Mouse (Mus musculus) liver, embryonic 16.5 days (tissue): ENCODE data around the gene Cxcl15. TPM values are rescaled to one million over a fixed set of nuclear protein-coding genes. Genes with fewer than 3 reads are reported as not detected.

Experiments
- ATAC-seq: fragments of 200-750 bp; cut with Nextera tagmentation; 2 replicates; pipeline ENCODE4 v1.8.0; 2017; ENCODE audit warnings: low read depth, mild to moderate bottlenecking, moderate number of reproducible peaks, moderate library complexity
- H3K27ac ChIP-seq: fragments of 300-500 bp; sonication (generic); 2 replicates; pipeline ENCODE4 v1.5.1; 2014; ENCODE audit warnings: mild to moderate bottlenecking, low read length
- H3K27me3 ChIP-seq: fragments of 300-500 bp; sonication (generic); 2 replicates; pipeline ENCODE4 v1.6.1; 2014; ENCODE audit warnings: low read depth, low read length, mixed read lengths; ENCODE audit not compliant: control insufficient read depth, insufficient read depth
- H3K36me3 ChIP-seq: fragments of 300-500 bp; sonication (generic); 2 replicates; pipeline ENCODE4 v1.6.1; 2014; ENCODE audit warnings: mild to moderate bottlenecking; ENCODE audit not compliant: control insufficient read depth, insufficient read depth
- H3K4me1 ChIP-seq: fragments of 300-500 bp; sonication (generic); 2 replicates; pipeline ENCODE4 v1.6.1; 2014; ENCODE audit warnings: low read depth, low read length, mixed read lengths; ENCODE audit not compliant: control insufficient read depth
- H3K4me2 ChIP-seq: fragments of 300-500 bp; sonication (generic); 2 replicates; pipeline ENCODE4 v1.6.1; 2014; ENCODE audit warnings: low read depth, low read length, mixed read lengths
- H3K4me3 ChIP-seq: fragments of 300-500 bp; sonication (generic); 2 replicates; pipeline ENCODE4 v1.5.1; 2014; ENCODE audit warnings: low read depth, mild to moderate bottlenecking, low read length
- H3K9ac ChIP-seq: fragments of 300-500 bp; sonication (generic); 2 replicates; pipeline ENCODE4 v1.6.1; 2014; ENCODE audit warnings: low read depth, low read length
- H3K9me3 ChIP-seq: fragments of 300-500 bp; sonication (generic); replicated peaks from 2 replicates; pipeline ENCODE4 v1.6.1; 2016; ENCODE audit warnings: low read length; ENCODE audit not compliant: control insufficient read depth
- WGBS: fragments of 180-500 bp; shearing (Covaris S2); extraction: QIAGEN DNeasy Blood & Tissue Kit; methylation state at CpG from one replicate; pipeline ENCODE4 v1.1.7; 2014; ENCODE audit not compliant: insufficient replicate concordance; 5-methylcytosine and 5-hydroxymethylcytosine counted together
- polyA plus RNA-seq: library from polyadenylated mRNA; unstranded; fragments of >200 nt; fragmentation: Nextera tagmentation; extraction: Ambion mirVana; gene quantifications from 2 replicates; pipeline ENCODE4 v1.2.1, GENCODE M21; 2015

Cxcl15 gene
- polyA plus RNA-seq, 1 experiment from 2014 or later, result not detected

DNA sequence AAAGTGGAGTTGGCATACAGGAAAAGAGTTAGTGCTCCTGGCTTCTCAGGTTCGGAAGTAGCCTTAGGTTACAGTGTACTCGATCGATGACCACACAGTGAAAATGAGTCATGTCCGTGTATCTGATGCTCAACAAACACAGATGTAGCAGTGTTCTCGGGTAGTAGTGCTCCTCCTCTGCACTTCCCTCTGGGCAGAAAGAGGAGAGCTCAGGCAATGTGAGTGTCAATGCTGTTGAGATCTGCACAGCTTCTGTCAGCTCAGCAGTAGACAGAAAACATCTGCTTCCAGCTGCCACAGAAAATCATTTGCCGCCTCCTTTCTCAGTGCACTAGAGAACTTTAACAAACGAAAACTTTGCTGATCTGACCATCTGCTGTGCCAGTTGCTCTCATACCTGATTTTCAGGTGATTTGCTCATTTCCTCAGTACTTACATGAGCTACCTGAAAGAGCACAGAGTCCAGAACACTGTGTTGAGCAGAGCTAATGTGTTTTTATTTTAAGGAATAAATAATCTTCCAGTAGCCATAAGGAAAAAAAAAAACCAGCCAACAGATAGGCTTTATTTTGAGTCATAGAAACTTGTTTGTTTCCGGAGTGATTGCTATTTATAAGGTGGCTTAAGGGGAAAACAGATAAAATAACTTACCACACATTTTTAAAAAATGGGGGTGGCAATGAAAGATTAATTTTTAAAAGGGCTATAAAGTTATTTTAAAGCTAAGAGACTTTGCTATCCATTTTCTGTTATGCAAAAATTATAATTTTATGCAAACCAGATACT, 28.3 kb upstream of the Cxcl15 start:
- Histone ChIP-seq H3K4me1 (no peaks in the 10 kb centered on the region), H3K27ac (no peak overlapping the region), H3K9ac (no peak overlapping the region), H3K4me2 (no peak overlapping the region), H3K9me3 (no peaks in the 10 kb centered on the region), H3K36me3 (no peaks in the 10 kb centered on the region), H3K4me3 (no peak overlapping the region), H3K27me3 (no peaks in the 10 kb centered on the region)
- ATAC-seq, result no peak
- 43% methylated on average over 8 of the region's 8 CpGs for whole genome bisulfite sequencing

- Histone ChIP-seq H3K4me3 (no peak within 1 kb of the TSS), H3K4me1 (no peaks in the 10 kb centered on the region), H3K9me3 (no peaks in the 10 kb centered on the region), H3K4me2 (no peak within 1 kb of the TSS), H3K9ac (no peak within 1 kb of the TSS), H3K27me3 (no peaks in the 10 kb centered on the region), H3K36me3 (no peaks in the 10 kb centered on the region), H3K27ac (no peak within 1 kb of the TSS)
- no peak for ATAC-seq
- 39% methylated on average over 3 of the region's 3 CpGs for WGBS
Measured at GRCm38 (mm10) chr5:90768218-90768617, 26.1 kb upstream of the Cxcl15 start, which contains the start of gene Ppbp. Gene Ppbp (plus strand): TSS chr5:90768518.

DNA sequence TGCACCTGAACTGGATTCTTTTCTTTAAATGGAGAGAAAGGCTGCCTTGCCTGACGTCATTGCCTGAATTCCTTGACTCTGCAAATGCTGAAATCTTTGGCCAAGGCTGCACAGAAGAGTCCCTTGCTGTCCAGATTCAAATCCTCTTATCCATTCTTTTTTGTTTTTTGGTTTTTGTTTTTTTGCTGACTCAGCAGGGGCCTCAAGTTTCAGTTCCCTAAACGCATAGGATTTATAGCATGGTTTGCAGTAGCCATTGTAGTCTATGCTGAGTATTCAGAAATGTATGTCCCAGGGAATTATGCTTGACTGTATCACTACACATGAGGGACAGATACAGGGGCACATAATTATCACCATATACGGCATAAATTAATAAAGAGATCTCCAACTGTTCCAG, 23.0 kb upstream of the Cxcl15 start:
- WGBS, result 32% methylated on average over 3 of the region's 3 CpGs
- Histone ChIP-seq H3K4me2 (no peak overlapping the region), H3K4me3 (no peak overlapping the region), H3K9ac (no peak overlapping the region), H3K27me3 (no peaks in the 10 kb centered on the region), H3K36me3 (no peaks in the 10 kb centered on the region), H3K27ac (no peak overlapping the region), H3K4me1 (no peaks in the 10 kb centered on the region), H3K9me3 (no peaks in the 10 kb centered on the region)
- no peak for ATAC-seq

DNA sequence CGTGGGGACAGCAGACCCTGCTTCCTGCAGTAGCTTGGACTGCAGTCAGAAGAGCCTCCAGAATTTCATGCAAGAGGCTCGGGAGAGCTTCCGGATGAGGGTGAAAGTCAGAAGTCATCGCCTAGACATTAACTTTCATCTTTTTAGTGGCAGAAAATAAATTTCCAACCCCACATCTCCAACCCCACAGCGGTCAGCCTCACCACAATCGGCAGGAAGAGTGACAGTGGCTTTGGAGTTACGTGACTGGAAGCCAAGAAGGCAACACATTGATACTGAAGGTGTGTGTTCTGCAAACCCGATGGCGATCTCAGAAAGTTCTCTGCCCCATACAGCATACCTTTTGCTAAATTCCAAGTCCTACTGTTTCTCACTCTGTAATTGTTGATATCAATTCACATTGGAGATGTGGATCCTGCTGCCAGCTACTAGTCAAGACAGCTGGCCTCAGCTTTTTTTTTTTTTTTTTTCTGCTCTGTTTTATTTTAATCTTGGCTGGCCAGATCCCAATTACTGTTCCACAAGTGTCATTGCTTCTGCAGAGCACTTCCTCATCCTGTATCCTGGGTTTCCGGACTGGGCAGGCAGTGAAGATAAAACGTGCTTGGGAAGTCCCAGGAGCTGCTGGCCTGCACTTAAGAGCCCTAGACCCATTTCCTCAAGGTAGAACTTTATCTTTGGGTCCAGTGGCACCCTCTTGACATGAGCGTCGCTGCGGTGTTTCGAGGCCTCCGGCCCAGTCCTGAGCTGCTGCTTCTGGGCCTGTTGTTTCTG, 22.3 kb upstream of the Cxcl15 start, which contains the start of gene Pf4:
Pf4 (plus strand) TSS at position 556 of the 774 bp plus-strand sequence.
- no peaks in the 10 kb centered on the region for H3K4me1 ChIP-seq
- 13% methylated on average over 16 of the region's 16 CpGs for WGBS
- ATAC-seq, result peak; percentile 62
- H3K27ac ChIP-seq, result no peak within 1 kb of the TSS
- peak within 1 kb of the TSS; percentile 20; the same call in 1 of the 2 replicates for H3K4me2 ChIP-seq
- H3K9me3 ChIP-seq, result no peaks in the 10 kb centered on the region
- H3K27me3 ChIP-seq, result no peaks in the 10 kb centered on the region
- H3K9ac ChIP-seq, result no peak within 1 kb of the TSS
- no peak within 1 kb of the TSS for H3K4me3 ChIP-seq
- H3K36me3 ChIP-seq, result no peaks in the 10 kb centered on the region

DNA sequence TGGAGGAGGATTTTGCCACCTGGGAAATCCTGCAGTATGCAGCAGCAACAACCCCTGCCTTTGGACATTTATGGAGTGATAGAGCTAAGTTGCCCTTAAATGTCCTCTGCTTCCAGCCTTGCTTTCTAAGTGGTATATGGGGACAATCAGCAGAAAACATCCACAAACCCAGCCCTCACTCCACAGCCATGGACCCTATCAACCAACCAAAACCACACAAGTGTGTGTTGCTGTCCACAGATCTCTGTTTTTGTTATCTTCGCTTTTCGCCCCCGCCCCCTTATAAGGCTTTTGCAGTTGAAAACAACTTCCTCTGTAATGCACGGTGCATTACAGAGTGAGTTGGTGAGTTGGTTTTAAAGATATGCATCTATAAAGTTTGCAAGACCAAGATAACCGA, 18.8 kb upstream of the Cxcl15 start:
- Histone ChIP-seq H3K36me3 (no peaks in the 10 kb centered on the region), H3K4me2 (no peak overlapping the region), H3K4me3 (no peak overlapping the region), H3K4me1 (no peaks in the 10 kb centered on the region), H3K27ac (no peak overlapping the region), H3K27me3 (no peaks in the 10 kb centered on the region), H3K9ac (no peak overlapping the region), H3K9me3 (no peaks in the 10 kb centered on the region)
- peak; percentile 66 for ATAC-seq
- WGBS, result 15% methylated on average over 5 of the region's 5 CpGs

DNA sequence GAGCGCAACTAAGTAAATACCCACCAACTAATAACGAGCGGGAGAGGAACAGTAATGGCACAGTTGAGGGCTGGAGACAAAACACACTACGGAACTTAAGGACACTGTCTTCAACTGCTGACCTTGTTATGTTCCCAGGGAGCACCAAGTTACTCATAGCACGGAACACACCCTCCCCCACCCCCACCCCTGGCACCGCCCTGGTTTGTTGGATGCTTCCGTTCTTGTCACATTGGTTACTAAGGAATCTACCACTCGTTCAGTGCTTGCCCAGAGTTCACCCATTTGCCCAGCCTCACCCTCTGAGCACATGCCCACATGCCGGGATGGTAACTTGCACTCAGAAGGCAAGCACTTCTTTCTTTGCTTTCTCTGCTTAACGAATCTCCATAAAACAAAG, 16.7 kb upstream of the Cxcl15 start:
- Histone ChIP-seq H3K27ac (no peak overlapping the region), H3K4me1 (no peaks in the 10 kb centered on the region), H3K9me3 (no peaks in the 10 kb centered on the region), H3K4me3 (no peak overlapping the region), H3K36me3 (no peaks in the 10 kb centered on the region), H3K9ac (no peak overlapping the region), H3K27me3 (no peaks in the 10 kb centered on the region), H3K4me2 (no peak overlapping the region)
- WGBS, result 75% methylated on average over 10 of the region's 10 CpGs
- ATAC-seq, result no peak

DNA sequence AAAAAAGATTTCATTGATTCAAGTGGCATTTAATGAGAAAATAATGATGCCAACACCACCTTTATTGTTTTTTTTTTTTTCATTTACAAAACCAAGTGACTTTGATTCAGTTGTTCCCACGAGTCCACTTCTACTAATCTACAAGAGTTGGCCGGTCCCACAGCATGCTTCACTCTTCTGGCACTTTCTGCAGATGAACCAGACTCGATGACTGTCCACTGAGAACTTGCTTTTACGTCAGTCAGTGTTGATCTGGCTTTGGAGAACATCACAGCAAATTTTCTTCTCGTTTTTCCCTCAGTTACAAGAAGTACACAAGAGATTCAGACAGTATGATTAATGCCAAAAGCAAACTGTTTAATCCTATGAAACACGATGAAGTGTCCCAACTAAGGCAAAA, 15.5 kb upstream of the Cxcl15 start:
- ATAC-seq, result no peak
- H3K4me3 ChIP-seq, result no peak overlapping the region
- H3K36me3 ChIP-seq, result no peaks in the 10 kb centered on the region
- no peaks in the 10 kb centered on the region for H3K9me3 ChIP-seq
- no peaks in the 10 kb centered on the region for H3K27me3 ChIP-seq
- no peaks in the 10 kb centered on the region for H3K4me1 ChIP-seq
- no peak overlapping the region for H3K4me2 ChIP-seq
- WGBS, result 60% methylated on average over 6 of the region's 6 CpGs
- H3K27ac ChIP-seq, result no peak overlapping the region
- no peak overlapping the region for H3K9ac ChIP-seq

DNA sequence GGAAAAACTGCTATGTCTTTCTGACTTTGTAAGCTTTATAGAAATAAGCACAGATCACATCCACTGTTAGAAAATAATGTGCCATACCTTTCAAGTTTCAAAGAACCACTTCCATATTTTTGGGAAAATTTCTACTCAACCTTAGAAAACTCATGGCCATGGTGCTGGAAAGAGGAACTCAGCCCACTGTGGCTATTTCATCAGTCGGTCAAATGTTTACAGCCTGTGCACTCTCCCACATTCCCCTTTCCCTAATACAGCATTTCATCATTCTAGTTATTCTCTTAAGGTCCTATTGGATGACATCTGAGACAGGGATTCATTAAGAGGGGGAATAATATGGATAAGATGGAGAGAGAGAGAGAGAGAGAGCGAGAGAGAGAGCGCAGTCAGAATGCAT, 10.6 kb upstream of the Cxcl15 start:
- no peak overlapping the region for H3K4me3 ChIP-seq
- H3K4me1 ChIP-seq, result no peaks in the 10 kb centered on the region
- no peaks in the 10 kb centered on the region for H3K36me3 ChIP-seq
- H3K27ac ChIP-seq, result no peak overlapping the region
- H3K4me2 ChIP-seq, result no peak overlapping the region
- no peaks in the 10 kb centered on the region for H3K9me3 ChIP-seq
- no peaks in the 10 kb centered on the region for H3K27me3 ChIP-seq
- ATAC-seq, result no peak
- H3K9ac ChIP-seq, result no peak overlapping the region
- WGBS, result 63% methylated on average over 3 of the region's 3 CpGs
